Mouse (Mus musculus): Measurements from ENCODE around the gene Gm21976. TPM values are rescaled to one million over a fixed set of nuclear protein-coding genes. Genes with fewer than 3 reads are reported as not detected.

Gene Gm21976
- not detected in 2 replicates for polyA plus RNA-seq (2014; fragmentation: Nextera tagmentation; extraction: Ambion mirVana)

DNA sequence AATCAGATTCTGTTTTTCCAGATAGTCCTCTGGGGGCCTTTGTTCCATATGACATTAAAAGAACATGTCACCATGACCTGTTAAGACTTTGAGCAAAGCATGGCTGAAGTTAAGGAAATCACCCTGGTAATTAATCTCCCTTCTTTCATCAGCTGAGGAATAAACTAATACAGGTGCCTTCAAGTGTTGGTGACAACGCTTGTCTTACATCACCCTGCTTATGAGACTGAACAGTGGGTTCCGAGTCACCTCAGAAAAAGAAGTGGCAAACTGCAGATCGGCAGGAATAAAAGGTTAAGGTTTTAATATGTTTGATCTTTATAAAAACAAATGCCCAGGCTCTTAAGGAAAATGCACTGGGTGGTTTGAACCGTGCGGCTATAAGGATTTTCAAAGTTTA, at the start of gene Gm21976:
TSS of gene Gm21976 (plus strand) at position 202 of the 400 bp plus-strand sequence.
- no peak within 1 kb of the TSS for H3K4me3 ChIP-seq (ENCODE audit: low read depth, low read length)
- DNase-seq (ENCODE audit: low spot score) = no peak
- H3K36me3 ChIP-seq (ENCODE audit: control insufficient read depth, insufficient read depth, low read length) = peaks cover 11% of the 10 kb centered on the region
- ATAC-seq = no peak
- H3K4me2 ChIP-seq (ENCODE audit: low read length) = no peak within 1 kb of the TSS
- WGBS = 89% methylated on average over 5 of the region's 5 CpGs
- H3K27me3 ChIP-seq (replicated peaks; ENCODE audit: control insufficient read depth, insufficient read depth, low read length) = no peaks in the 10 kb centered on the region
- no peaks in the 10 kb centered on the region for H3K4me1 ChIP-seq (ENCODE audit: control insufficient read depth, insufficient read depth, low read length)
- H3K9me3 ChIP-seq (replicated peaks; ENCODE audit: control insufficient read depth, low read length) = no peaks in the 10 kb centered on the region
- no peak within 1 kb of the TSS for H3K9ac ChIP-seq (ENCODE audit: low read length)
- no peak within 1 kb of the TSS for H3K27ac ChIP-seq (ENCODE audit: low read depth, low read length)

DNA sequence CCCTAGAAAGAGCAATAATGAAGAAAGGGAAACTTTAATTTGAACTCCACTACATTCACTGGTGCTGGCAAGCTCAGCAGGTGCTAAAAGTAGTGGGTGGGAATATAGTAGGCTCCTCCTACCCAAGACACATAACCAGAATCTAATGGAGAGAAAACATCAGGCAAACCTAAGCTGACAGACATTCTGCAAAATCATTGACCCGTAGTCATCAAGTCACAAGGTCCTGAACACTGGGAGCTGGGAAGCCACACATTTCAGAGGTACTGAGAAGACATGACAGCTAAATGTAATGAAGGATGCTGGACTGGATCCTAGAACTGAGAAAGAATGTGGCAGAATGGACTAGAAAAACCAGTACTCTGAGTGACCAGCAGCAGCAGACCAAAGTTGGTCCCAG, 49.2 kb upstream of the Gm21976 start:
- Histone ChIP-seq H3K9me3 (replicated peaks; ENCODE audit: control insufficient read depth, low read length) (no peaks in the 10 kb centered on the region), H3K9ac (ENCODE audit: low read length) (no peak overlapping the region), H3K27ac (ENCODE audit: low read depth, low read length) (no peak overlapping the region), H3K27me3 (replicated peaks; ENCODE audit: control insufficient read depth, insufficient read depth, low read length) (no peaks in the 10 kb centered on the region), H3K4me2 (ENCODE audit: low read length) (no peak overlapping the region), H3K36me3 (ENCODE audit: control insufficient read depth, insufficient read depth, low read length) (no peaks in the 10 kb centered on the region), H3K4me3 (ENCODE audit: low read depth, low read length) (no peak overlapping the region), H3K4me1 (ENCODE audit: control insufficient read depth, insufficient read depth, low read length) (no peaks in the 10 kb centered on the region)
- DNase-seq (ENCODE audit: low spot score) (no peak), ATAC-seq (no peak)
- 86% methylated on average over 1 of the region's 1 CpGs for WGBS

DNA sequence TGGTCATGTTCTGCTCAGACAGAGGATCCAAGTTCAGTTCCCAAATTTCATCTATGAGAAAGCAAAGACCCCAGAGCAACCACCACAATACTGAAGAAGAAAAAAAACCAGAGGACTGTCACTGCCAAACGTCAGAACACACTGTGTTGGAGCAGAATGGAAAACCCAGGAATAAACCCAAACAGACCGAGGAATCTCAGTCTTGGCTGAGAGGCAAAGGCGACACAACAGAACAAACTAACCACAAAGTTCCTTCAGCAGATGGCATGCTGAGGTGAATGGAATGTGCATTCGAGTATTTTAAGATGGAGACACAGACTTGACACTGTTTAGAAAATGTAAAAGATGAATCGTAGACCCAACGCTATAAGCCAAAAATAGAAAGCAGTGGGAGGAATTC, 44.2 kb upstream of the Gm21976 start:
- Histone ChIP-seq H3K36me3 (ENCODE audit: control insufficient read depth, insufficient read depth, low read length) (no peaks in the 10 kb centered on the region), H3K27ac (ENCODE audit: low read depth, low read length) (no peak overlapping the region), H3K9me3 (replicated peaks; ENCODE audit: control insufficient read depth, low read length) (no peaks in the 10 kb centered on the region), H3K9ac (ENCODE audit: low read length) (no peak overlapping the region), H3K4me2 (ENCODE audit: low read length) (no peak overlapping the region), H3K27me3 (replicated peaks; ENCODE audit: control insufficient read depth, insufficient read depth, low read length) (no peaks in the 10 kb centered on the region), H3K4me3 (ENCODE audit: low read depth, low read length) (no peak overlapping the region), H3K4me1 (ENCODE audit: control insufficient read depth, insufficient read depth, low read length) (no peaks in the 10 kb centered on the region)
- no peak for ATAC-seq
- 79% methylated on average over 6 of the region's 6 CpGs for WGBS
- no peak for DNase-seq (ENCODE audit: low spot score)

DNA sequence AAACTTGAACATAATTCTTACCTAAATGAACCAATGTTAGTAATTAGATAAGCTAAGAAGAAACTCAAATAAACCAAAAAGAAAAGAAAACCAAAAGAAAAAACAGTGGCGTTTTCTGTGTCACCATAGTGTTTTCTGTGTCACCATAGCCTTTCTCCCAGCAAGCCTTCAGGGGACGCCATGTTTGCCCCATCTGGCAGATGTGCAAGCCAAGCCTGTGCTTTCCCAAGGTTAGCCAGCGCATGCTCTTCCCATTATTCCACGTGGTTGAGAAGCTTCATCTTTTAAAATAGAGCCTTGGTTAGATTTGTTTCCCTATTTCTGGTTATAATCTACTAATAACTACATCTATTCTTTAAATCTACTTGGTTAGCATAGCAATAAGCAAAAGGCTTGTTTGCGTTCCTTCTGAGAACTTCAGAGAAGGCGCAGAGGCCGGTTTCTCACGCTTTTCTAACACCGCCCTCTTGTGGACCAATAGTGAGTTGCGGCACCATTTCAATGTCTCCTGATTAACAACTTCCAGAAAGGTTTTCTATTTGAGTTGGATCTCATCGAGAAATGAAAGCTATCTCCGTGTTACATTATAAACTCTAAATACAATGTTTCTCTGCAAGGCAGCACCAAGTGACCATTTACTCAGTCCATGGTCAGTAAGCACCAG, 39.6 kb upstream of the Gm21976 start:
- H3K27ac ChIP-seq (ENCODE audit: low read depth, low read length) = no peak overlapping the region
- 18% methylated on average over 12 of the region's 12 CpGs for WGBS
- DNase-seq (ENCODE audit: low spot score) = peak; percentile 83
- no peaks in the 10 kb centered on the region for H3K9me3 ChIP-seq (replicated peaks; ENCODE audit: control insufficient read depth, low read length)
- no peak overlapping the region for H3K4me3 ChIP-seq (ENCODE audit: low read depth, low read length)
- H3K4me2 ChIP-seq (ENCODE audit: low read length) = no peak overlapping the region
- no peaks in the 10 kb centered on the region for H3K36me3 ChIP-seq (ENCODE audit: control insufficient read depth, insufficient read depth, low read length)
- H3K27me3 ChIP-seq (replicated peaks; ENCODE audit: control insufficient read depth, insufficient read depth, low read length) = no peaks in the 10 kb centered on the region
- no peak for ATAC-seq
- peaks cover 4% of the 10 kb centered on the region; the same call in 1 of the 2 replicates for H3K4me1 ChIP-seq (ENCODE audit: control insufficient read depth, insufficient read depth, low read length)
- no peak overlapping the region for H3K9ac ChIP-seq (ENCODE audit: low read length)

DNA sequence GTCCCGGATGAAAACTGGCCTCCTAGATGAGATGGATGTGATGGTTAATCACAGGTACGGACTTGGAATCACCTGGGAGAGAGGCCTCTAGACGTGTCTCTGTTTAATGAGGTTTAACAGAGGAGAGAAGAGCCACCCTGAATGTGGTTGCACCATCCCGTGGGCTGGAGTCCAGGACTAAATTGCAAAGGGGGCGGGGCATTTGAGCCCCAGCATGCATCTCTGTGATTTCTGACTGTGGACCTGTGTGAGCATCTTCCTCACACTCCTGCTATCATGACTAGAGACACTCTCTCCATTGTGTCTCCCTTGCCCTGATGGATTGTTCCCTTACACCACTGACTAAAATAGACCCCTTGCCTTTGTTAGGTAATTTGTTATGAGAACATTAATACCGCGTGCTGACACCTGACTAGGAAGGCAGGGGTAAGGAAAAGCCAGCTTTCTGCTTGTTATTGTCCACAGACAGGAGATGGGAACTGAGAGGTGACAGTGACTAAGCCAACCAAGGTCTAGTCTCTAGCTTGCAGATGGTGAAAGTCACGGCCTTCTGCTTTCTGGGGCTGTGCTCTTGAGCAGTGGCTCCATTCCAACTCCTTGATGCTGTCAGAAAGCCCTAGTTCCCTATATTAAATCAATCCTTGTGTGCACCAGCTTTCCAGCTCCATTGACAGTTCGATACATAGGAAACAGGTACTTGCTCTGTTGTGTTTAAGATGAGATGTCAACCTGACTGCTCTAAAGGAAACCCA, 38.0 kb upstream of the Gm21976 start:
- Histone ChIP-seq H3K27me3 (replicated peaks; ENCODE audit: control insufficient read depth, insufficient read depth, low read length) (no peaks in the 10 kb centered on the region), H3K9ac (ENCODE audit: low read length) (no peak overlapping the region), H3K4me2 (ENCODE audit: low read length) (no peak overlapping the region), H3K27ac (ENCODE audit: low read depth, low read length) (no peak overlapping the region), H3K9me3 (replicated peaks; ENCODE audit: control insufficient read depth, low read length) (no peaks in the 10 kb centered on the region), H3K36me3 (ENCODE audit: control insufficient read depth, insufficient read depth, low read length) (no peaks in the 10 kb centered on the region), H3K4me1 (ENCODE audit: control insufficient read depth, insufficient read depth, low read length) (peaks cover 4% of the 10 kb centered on the region; the same call in 1 of the 2 replicates), H3K4me3 (ENCODE audit: low read depth, low read length) (no peak overlapping the region)
- WGBS = 68% methylated on average over 9 of the region's 9 CpGs
- no peak for ATAC-seq
- DNase-seq (ENCODE audit: low spot score) = no peak

DNA sequence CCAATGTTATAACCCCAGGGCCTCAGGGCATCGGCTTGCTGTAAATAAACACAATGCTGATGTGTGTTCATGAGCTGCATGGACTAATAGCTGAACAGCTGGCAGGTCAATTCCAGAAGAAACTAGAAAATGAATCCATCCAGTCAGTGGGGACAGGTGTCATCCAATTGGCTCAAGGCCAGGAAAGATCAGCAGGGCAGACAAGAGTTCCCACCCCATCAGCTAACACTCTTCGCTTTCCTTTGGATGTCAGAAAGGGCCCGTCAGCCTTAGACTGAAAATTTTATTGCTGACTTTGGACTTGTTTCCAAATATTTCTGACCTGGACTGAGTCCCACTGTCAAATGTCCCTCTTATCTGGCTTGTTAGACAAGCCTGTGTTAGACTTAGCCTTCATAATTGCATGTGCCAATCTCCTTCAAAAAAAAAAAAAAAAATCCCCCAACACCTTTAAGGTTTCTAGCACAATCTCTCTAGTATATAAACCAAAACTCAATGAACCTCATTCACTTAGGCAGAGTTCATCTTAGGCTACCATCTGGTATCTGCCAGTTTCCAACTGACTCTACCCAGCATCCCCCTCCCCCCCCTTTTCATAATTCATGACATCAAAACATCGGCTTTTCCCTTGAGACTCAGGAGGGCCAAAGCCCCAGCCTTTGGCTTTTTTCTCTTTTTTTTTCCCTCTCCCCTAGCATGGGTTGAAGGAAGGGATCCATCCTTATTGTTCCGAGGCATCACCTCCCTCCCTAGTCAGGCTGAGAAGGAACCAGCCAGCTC, 34.9 kb upstream of the Gm21976 start:
- Histone ChIP-seq H3K36me3 (ENCODE audit: control insufficient read depth, insufficient read depth, low read length) (peaks cover 24% of the 10 kb centered on the region), H3K27me3 (replicated peaks; ENCODE audit: control insufficient read depth, insufficient read depth, low read length) (no peaks in the 10 kb centered on the region), H3K9me3 (replicated peaks; ENCODE audit: control insufficient read depth, low read length) (no peaks in the 10 kb centered on the region), H3K9ac (ENCODE audit: low read length) (no peak overlapping the region), H3K4me1 (ENCODE audit: control insufficient read depth, insufficient read depth, low read length) (peaks cover 4% of the 10 kb centered on the region; the same call in 1 of the 2 replicates), H3K4me2 (ENCODE audit: low read length) (no peak overlapping the region), H3K27ac (ENCODE audit: low read depth, low read length) (no peak overlapping the region), H3K4me3 (ENCODE audit: low read depth, low read length) (no peak overlapping the region)
- DNase-seq (ENCODE audit: low spot score) = peak; percentile 37
- 74% methylated on average over 5 of the region's 5 CpGs for WGBS
- ATAC-seq = no peak

DNA sequence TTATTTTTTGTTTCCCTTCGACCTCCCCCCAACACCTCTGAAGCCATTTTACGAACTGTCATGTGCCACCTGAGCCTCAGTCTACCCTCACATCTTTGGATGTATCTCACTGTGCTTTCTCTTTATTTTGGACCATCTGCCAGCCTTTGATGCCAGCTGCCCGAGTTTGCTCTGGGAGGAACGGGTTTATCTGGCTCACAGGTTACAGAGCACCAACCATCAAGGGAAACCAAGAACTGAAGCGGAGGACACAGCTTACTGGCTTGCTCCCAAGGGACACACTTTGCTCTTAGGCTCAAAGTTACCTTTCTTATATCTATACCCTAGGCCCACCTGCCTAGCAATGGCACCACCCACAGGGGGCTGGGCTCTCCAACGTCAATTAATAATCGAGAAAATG, 34.3 kb upstream of the Gm21976 start:
- no peak overlapping the region for H3K27ac ChIP-seq (ENCODE audit: low read depth, low read length)
- no peaks in the 10 kb centered on the region for H3K9me3 ChIP-seq (replicated peaks; ENCODE audit: control insufficient read depth, low read length)
- 70% methylated on average over 7 of the region's 7 CpGs for WGBS
- H3K4me2 ChIP-seq (ENCODE audit: low read length) = no peak overlapping the region
- H3K4me1 ChIP-seq (ENCODE audit: control insufficient read depth, insufficient read depth, low read length) = peaks cover 4% of the 10 kb centered on the region; the same call in 1 of the 2 replicates
- no peak overlapping the region for H3K4me3 ChIP-seq (ENCODE audit: low read depth, low read length)
- ATAC-seq (no peak), DNase-seq (ENCODE audit: low spot score) (no peak)
- H3K36me3 ChIP-seq (ENCODE audit: control insufficient read depth, insufficient read depth, low read length) = peaks cover 31% of the 10 kb centered on the region
- no peak overlapping the region for H3K9ac ChIP-seq (ENCODE audit: low read length)
- no peaks in the 10 kb centered on the region for H3K27me3 ChIP-seq (replicated peaks; ENCODE audit: control insufficient read depth, insufficient read depth, low read length)

DNA sequence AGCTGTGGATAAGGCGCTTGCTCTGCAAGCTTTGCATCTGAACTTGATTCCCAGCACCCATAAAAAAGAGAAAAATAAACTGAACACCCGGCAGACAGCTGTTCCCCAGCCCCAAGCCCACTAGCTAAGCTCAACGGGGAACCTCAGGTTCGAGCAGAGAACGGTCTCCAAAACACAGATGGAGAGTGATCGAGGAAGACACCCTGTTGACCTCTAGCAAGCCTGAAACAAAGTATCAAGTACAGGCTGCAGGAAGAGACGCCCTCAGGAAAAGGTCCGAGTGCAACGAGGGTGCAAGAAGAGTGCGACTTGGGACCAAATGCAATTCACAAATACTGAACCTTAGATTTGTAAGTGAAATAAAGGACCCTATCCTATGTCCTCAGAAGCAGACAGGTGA, 30.1 kb upstream of the Gm21976 start:
- DNase-seq (ENCODE audit: low spot score) = no peak
- Histone ChIP-seq H3K9me3 (replicated peaks; ENCODE audit: control insufficient read depth, low read length) (no peaks in the 10 kb centered on the region), H3K27me3 (replicated peaks; ENCODE audit: control insufficient read depth, insufficient read depth, low read length) (no peaks in the 10 kb centered on the region), H3K9ac (ENCODE audit: low read length) (no peak overlapping the region), H3K4me3 (ENCODE audit: low read depth, low read length) (no peak overlapping the region), H3K36me3 (ENCODE audit: control insufficient read depth, insufficient read depth, low read length) (peaks cover 68% of the 10 kb centered on the region), H3K4me2 (ENCODE audit: low read length) (no peak overlapping the region), H3K27ac (ENCODE audit: low read depth, low read length) (no peak overlapping the region), H3K4me1 (ENCODE audit: control insufficient read depth, insufficient read depth, low read length) (peaks cover under 1% of the 10 kb centered on the region; the same call in 1 of the 2 replicates)
- WGBS = 94% methylated on average over 10 of the region's 10 CpGs
- ATAC-seq = no peak
